Mouse (Mus musculus): ENCODE measurements around the gene Tuba8.

GRCm38 (mm10) chr6:121224067-121224466 is 13.6 kb downstream of the Tuba8 start:
- no peak for TF ChIP-seq CTCF (conservative IDR thresholded peaks at IDR 0.05; ENCODE audit: insufficient read depth, insufficient read length, low read depth, low read length)
- TF ChIP-seq POLR2A (IDR thresholded peaks at IDR 0.05; ENCODE audit: low read depth, low read length), result no peak

All from kidney, adult 2 months (tissue).